Mouse (Mus musculus): Measurements from ENCODE around the gene Dnase1.
A peak's percentile ranks its signal among the peaks of the same experiment; 100 is the strongest.

Gene Dnase1

GRCm38 (mm10) chr16:4022719-4023118 lies 14.0 kb upstream of the Dnase1 start:
- Histone ChIP-seq H3K27me3 (ENCODE audit: insufficient read depth, low read length) (no peaks in the 10 kb centered on the region; the same call in 1 of the 2 replicates), H3K4me3 (replicated peaks; ENCODE audit: low read length) (peak overlapping the region; percentile 24), H3K9me3 (ENCODE audit: low read length) (no peaks in the 10 kb centered on the region), H3K36me3 (ENCODE audit: insufficient read depth, low read length) (no peaks in the 10 kb centered on the region), H3K4me1 (replicated peaks; ENCODE audit: low read depth, low read length) (peaks cover 31% of the 10 kb centered on the region)
- no peak for TF ChIP-seq CTCF (conservative IDR thresholded peaks at IDR 0.05; ENCODE audit: low read length)
- peak; percentile 65; the same call in 1 of the 2 replicates for TF ChIP-seq NANOG (IDR thresholded peaks at IDR 0.05; ENCODE audit: borderline replicate concordance, low read length)
- TF ChIP-seq POU5F1 (IDR thresholded peaks at IDR 0.05; ENCODE audit: borderline replicate concordance, low read length): no peak

- TF ChIP-seq POU5F1 (IDR thresholded peaks at IDR 0.05; ENCODE audit: borderline replicate concordance, low read length) (no peak), CTCF (conservative IDR thresholded peaks at IDR 0.05; ENCODE audit: low read length) (no peak), NANOG (IDR thresholded peaks at IDR 0.05; ENCODE audit: borderline replicate concordance, low read length) (no peak)
- no peaks in the 10 kb centered on the region for H3K9me3 ChIP-seq (ENCODE audit: low read length)
These were observed 10.1 kb upstream of the Dnase1 start for GRCm38 (mm10) chr16:4026672-4027071.

GRCm38 (mm10) chr16:4027211-4027610 lies 9.5 kb upstream of the Dnase1 start:
- TF ChIP-seq CTCF (conservative IDR thresholded peaks at IDR 0.05; ENCODE audit: low read length): no peak
- no peak for TF ChIP-seq NANOG (IDR thresholded peaks at IDR 0.05; ENCODE audit: borderline replicate concordance, low read length)
- no peak for TF ChIP-seq POU5F1 (IDR thresholded peaks at IDR 0.05; ENCODE audit: borderline replicate concordance, low read length)
- Histone ChIP-seq H3K4me1 (replicated peaks; ENCODE audit: low read depth, low read length) (peaks cover 44% of the 10 kb centered on the region), H3K27me3 (ENCODE audit: insufficient read depth, low read length) (no peaks in the 10 kb centered on the region; the same call in 1 of the 2 replicates), H3K36me3 (ENCODE audit: insufficient read depth, low read length) (no peaks in the 10 kb centered on the region), H3K4me3 (replicated peaks; ENCODE audit: low read length) (no peak overlapping the region), H3K9me3 (ENCODE audit: low read length) (no peaks in the 10 kb centered on the region)

More at GRCm38 (mm10) chr16:4026672-4027071, 10.1 kb upstream of the Dnase1 start:
- H3K27me3 ChIP-seq (ENCODE audit: insufficient read depth, low read length): no peaks in the 10 kb centered on the region; the same call in 1 of the 2 replicates
- peaks cover 46% of the 10 kb centered on the region for H3K4me1 ChIP-seq (replicated peaks; ENCODE audit: low read depth, low read length)
- H3K4me3 ChIP-seq (replicated peaks; ENCODE audit: low read length): no peak overlapping the region
- no peaks in the 10 kb centered on the region for H3K36me3 ChIP-seq (ENCODE audit: insufficient read depth, low read length)

GRCm38 (mm10) chr16:4029371-4029841 lies 7.3 kb upstream of the Dnase1 start:
- Histone ChIP-seq H3K4me3 (replicated peaks; ENCODE audit: low read length) (no peak overlapping the region), H3K27me3 (ENCODE audit: insufficient read depth, low read length) (no peaks in the 10 kb centered on the region; the same call in 1 of the 2 replicates), H3K9me3 (ENCODE audit: low read length) (no peaks in the 10 kb centered on the region), H3K36me3 (ENCODE audit: insufficient read depth, low read length) (peaks cover 11% of the 10 kb centered on the region), H3K4me1 (replicated peaks; ENCODE audit: low read depth, low read length) (peaks cover 45% of the 10 kb centered on the region)
- TF ChIP-seq CTCF (conservative IDR thresholded peaks at IDR 0.05; ENCODE audit: low read length): no peak
- TF ChIP-seq NANOG (IDR thresholded peaks at IDR 0.05; ENCODE audit: borderline replicate concordance, low read length): no peak
- TF ChIP-seq POU5F1 (IDR thresholded peaks at IDR 0.05; ENCODE audit: borderline replicate concordance, low read length): no peak

- no peaks in the 10 kb centered on the region for H3K9me3 ChIP-seq (ENCODE audit: low read length)
- H3K27me3 ChIP-seq (ENCODE audit: insufficient read depth, low read length): no peaks in the 10 kb centered on the region; the same call in 1 of the 2 replicates
- H3K36me3 ChIP-seq (ENCODE audit: insufficient read depth, low read length): peaks cover 22% of the 10 kb centered on the region
- peaks cover 55% of the 10 kb centered on the region for H3K4me1 ChIP-seq (replicated peaks; ENCODE audit: low read depth, low read length)
- TF ChIP-seq NANOG (IDR thresholded peaks at IDR 0.05; ENCODE audit: borderline replicate concordance, low read length) (no peak), POU5F1 (IDR thresholded peaks at IDR 0.05; ENCODE audit: borderline replicate concordance, low read length) (no peak), CTCF (conservative IDR thresholded peaks at IDR 0.05; ENCODE audit: low read length) (no peak)
- H3K4me3 ChIP-seq (replicated peaks; ENCODE audit: low read length): no peak overlapping the region
These were observed 6.2 kb upstream of the Dnase1 start for GRCm38 (mm10) chr16:4030501-4030900.

- Histone ChIP-seq H3K9me3 (ENCODE audit: low read length) (no peaks in the 10 kb centered on the region), H3K27me3 (ENCODE audit: insufficient read depth, low read length) (no peaks in the 10 kb centered on the region; the same call in 1 of the 2 replicates), H3K36me3 (ENCODE audit: insufficient read depth, low read length) (peaks cover 33% of the 10 kb centered on the region), H3K4me3 (replicated peaks; ENCODE audit: low read length) (no peak overlapping the region), H3K4me1 (replicated peaks; ENCODE audit: low read depth, low read length) (peaks cover 67% of the 10 kb centered on the region)
- TF ChIP-seq NANOG (IDR thresholded peaks at IDR 0.05; ENCODE audit: borderline replicate concordance, low read length) (peak; percentile 97), CTCF (conservative IDR thresholded peaks at IDR 0.05; ENCODE audit: low read length) (no peak), POU5F1 (IDR thresholded peaks at IDR 0.05; ENCODE audit: borderline replicate concordance, low read length) (no peak)
These were observed 5.1 kb upstream of the Dnase1 start for GRCm38 (mm10) chr16:4031441-4032274.

GRCm38 (mm10) chr16:4032341-4032748 lies 4.4 kb upstream of the Dnase1 start:
- H3K9me3 ChIP-seq (ENCODE audit: low read length): no peaks in the 10 kb centered on the region
- peaks cover 73% of the 10 kb centered on the region for H3K4me1 ChIP-seq (replicated peaks; ENCODE audit: low read depth, low read length)
- no peak overlapping the region for H3K4me3 ChIP-seq (replicated peaks; ENCODE audit: low read length)
- no peak for TF ChIP-seq POU5F1 (IDR thresholded peaks at IDR 0.05; ENCODE audit: borderline replicate concordance, low read length)
- TF ChIP-seq NANOG (IDR thresholded peaks at IDR 0.05; ENCODE audit: borderline replicate concordance, low read length): no peak
- no peak for TF ChIP-seq CTCF (conservative IDR thresholded peaks at IDR 0.05; ENCODE audit: low read length)
- no peaks in the 10 kb centered on the region; the same call in 1 of the 2 replicates for H3K27me3 ChIP-seq (ENCODE audit: insufficient read depth, low read length)
- peaks cover 40% of the 10 kb centered on the region for H3K36me3 ChIP-seq (ENCODE audit: insufficient read depth, low read length)

- TF ChIP-seq CTCF (conservative IDR thresholded peaks at IDR 0.05; ENCODE audit: low read length) (no peak), NANOG (IDR thresholded peaks at IDR 0.05; ENCODE audit: borderline replicate concordance, low read length) (no peak), POU5F1 (IDR thresholded peaks at IDR 0.05; ENCODE audit: borderline replicate concordance, low read length) (no peak)
These were observed 2.8 kb upstream of the Dnase1 start for GRCm38 (mm10) chr16:4033971-4034370.

More at GRCm38 (mm10) chr16:4033971-4034370, 2.8 kb upstream of the Dnase1 start:
- Histone ChIP-seq H3K36me3 (ENCODE audit: insufficient read depth, low read length) (peaks cover 56% of the 10 kb centered on the region), H3K4me3 (replicated peaks; ENCODE audit: low read length) (no peak overlapping the region), H3K9me3 (ENCODE audit: low read length) (no peaks in the 10 kb centered on the region), H3K4me1 (replicated peaks; ENCODE audit: low read depth, low read length) (peaks cover 88% of the 10 kb centered on the region), H3K27me3 (ENCODE audit: insufficient read depth, low read length) (no peaks in the 10 kb centered on the region)
